Mouse (Mus musculus) monocyte, adult 5-6 weeks (primary cell): Measurements from ENCODE around the gene Pla2g12a. TPM values are rescaled to one million over a fixed set of nuclear protein-coding genes. Genes with fewer than 3 reads are reported as not detected.
A peak's percentile ranks its signal among the peaks of the same experiment; 100 is the strongest.

Experiments
- ATAC-seq: fragments of 153-309, 156-312 bp; replicated peaks from 2 replicates; pipeline ENCODE4 v1.8.0; 2017; ENCODE audit warnings: mild to moderate bottlenecking; ENCODE audit not compliant: low TSS enrichment, insufficient number of reproducible peaks, severe bottlenecking, poor library complexity, low FRiP score
- total RNA-seq: library from RNA; stranded (forward); fragments of 200-1000, 200-491, 200-594 nt; gene quantifications from 3 replicates; pipeline ENCODE4 v1.2.3, GENCODE M21; 2017

The Pla2g12a gene
- total RNA-seq, 1 experiment from 2014 or later: 1.3 TPM

DNA sequence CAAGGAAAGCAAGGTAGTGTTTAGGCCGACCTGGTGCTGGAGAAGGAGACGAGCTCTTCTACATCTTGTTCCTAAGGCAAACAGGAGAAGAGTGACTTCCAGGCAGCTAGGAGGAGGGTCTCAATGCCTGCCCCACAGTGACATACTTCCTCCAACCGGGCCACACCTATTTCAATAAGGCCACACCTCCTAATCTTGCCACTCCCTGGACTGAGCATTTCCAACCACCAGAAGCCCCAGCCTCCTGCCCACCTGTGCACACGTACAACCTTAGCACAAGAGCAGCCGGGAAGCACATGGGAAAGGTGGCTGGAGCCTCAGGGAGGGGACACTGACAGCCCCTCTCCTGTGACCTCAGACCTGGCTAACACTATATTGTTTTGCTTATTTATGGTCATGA, 13.6 kb downstream of the Pla2g12a start:
- ATAC-seq: no peak

DNA sequence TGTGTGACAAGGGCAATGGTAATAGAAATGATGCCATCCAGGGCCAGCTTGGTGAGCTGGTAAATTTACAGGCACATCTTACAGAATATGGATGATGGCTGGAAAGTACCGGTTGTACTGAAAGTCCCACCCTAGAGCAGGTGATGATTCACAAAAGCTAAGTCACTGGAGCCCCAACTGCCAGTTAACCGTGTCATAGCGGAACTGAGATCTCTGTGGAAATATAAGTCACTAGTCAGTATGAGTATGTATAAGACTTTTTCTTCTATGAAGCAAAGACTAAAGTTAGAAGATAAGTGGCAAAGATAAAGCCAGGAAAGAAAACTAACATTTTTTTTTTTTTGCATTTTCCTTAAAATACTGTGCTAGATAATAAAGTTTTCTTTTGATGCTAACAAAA, 14.7 kb downstream of the Pla2g12a start:
- ATAC-seq: no peak

DNA sequence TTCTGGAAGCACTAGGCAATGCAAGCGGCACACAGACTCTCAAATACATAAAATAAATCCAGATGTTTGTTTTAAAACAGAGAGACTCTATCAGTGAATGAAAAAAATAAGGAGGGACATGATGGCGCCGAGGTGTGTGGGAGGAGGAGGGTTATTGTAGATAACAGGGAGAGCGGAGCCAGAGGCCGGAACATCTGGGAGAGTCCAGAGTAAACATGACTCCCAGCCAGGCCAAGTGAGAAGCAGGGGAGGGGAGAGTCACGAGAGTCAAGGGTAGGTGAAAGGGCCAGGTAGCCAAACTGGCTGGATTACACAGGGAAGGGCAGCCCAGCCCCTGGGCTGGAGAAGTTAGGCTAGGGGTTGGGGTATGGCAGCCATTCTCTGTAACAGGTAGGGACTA, 18.2 kb downstream of the Pla2g12a start:
- no peak for ATAC-seq

DNA sequence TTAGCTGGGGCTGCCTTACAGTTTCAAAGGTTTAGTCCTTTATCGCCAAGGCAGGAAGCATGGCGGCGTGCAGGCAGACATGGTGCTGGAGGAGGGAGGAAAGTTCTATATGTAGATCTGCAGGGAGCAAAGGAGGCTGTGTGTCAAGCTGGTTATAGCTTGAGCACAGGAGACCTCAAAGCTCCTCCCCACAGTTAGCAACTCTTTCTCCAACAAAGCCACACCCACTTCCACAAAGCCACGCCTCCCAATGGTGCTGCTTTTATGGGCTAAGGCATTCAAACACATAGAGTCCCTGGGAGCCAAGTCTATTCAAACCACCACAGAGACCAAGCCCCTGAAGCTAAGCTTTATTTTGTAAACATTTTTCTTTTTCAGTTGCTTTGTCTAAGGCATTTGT, 20.5 kb downstream of the Pla2g12a start:
- ATAC-seq: no peak

DNA sequence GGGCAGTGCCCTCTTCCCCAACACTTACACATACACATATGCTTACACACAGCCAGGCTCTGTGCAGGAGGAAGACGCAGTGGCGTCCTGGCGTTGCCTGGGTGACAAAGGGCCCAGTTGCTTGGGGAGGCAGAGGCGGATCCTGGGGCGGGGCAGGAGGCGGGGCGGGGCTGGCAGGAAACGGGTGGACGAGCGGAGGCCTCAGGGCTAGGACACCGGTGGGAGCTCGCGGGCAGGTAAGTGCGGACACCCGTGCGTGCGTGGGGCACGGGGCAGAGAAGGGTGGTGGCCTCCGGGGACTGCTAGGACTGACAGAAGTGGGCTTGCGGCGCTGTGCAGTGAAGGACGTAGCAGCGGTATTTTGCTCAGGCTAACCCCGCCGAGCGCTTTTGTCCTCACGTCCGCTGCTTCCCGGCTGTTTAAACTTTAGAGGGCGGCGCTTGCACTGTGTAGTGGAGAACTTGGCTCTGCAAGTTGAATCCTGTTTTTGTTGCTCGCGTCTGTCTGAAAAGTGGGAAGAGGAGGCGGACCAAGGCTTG, 22.9 kb downstream of the Pla2g12a start, which contains the start of gene Casp6:
TSS of gene Casp6 (plus strand) at position 155 of the 539 bp plus-strand sequence.
- peak; percentile 90 for ATAC-seq

DNA sequence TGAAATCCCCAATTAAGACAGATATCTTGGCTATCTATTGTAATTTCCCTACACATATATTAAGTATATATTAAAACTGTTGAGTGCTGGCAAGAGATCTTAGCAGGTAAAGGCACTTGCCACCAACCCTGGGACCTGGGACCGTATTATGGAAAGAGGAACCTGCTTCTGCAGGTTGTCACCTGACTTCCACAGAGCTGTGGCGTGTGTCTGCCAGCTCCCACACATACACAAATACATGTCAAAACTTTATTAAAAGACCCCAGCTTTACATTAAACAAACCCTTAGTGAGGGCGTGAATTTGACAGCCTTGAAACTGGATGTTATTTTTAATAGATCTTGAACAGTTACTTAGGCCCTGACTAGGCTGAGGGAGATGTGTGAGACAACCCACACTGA, 25.0 kb downstream of the Pla2g12a start:
- ATAC-seq: no peak

DNA sequence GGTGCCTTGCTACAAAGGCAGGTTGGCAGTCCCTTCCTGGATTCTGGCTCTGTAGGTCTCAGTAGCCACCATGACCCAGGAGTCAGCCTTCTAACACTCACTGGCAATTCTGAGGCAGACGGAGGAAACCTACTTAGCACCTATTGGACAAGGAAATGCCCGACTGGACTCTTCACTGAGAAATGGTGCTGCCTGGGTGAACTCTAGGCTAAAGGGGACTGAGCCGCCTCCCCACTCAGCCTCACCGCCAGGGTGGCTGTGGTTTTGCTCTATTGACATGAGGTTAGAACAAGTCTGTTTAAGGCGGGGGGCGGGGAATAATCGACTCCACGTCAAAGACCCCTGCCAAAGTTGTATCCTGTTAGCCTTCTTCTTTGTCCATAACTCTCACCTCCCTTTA, 25.5 kb downstream of the Pla2g12a start:
- ATAC-seq: no peak

DNA sequence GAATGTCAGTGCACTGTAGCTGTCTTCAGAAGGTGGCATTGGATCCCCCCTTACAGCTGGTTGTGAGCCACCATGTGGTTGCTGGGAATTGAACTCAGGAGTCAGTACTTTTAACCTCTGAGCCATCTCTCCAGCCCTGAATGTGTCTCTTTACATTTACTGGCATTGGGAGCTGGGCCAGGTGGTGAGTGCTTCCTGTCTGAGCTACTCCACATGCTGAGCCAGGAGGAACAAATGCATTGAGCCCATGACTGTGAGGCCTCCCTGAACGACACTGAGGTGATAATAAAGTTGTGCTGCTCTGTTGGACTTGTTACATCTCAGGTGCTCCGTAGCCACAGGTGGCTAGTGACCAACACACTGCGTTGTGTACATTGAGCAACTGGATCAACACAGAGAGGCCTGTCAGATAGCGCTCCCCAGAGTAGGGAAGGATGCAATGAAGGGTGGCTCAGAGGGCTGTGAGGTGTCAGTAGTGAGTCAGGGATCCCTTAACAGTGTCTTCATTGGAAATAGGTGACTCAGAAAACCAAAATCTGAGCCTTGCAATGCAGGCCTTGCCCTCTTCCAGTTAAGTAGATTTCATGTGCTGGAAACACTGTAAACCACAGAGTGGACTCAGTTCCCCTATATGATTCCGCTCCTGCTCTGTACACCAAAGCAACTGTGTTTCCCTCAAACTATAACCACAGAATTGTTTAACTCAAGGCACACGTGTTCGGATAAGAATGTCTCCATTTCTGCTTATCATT, 26.2 kb downstream of the Pla2g12a start:
- ATAC-seq: peak; percentile 41; the same call in 1 of the 2 replicates

DNA sequence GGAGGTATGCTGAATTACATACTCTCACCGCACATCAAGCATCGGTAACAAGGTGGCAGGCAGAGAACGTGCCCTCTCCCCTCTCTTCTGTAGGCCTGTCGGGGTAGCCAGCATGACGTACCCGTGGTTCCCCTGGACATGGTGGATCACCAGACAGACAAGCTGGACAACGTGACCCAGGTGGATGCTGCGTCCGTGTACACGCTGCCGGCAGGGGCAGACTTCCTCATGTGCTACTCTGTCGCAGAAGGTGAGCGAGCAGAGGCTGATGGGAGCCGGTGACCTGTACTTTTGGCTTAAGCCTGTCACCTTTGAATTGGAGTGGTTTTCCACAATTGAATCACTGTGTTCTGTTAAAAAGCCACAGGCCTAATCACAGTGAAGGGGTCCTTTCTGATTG, 33.6 kb downstream of the Pla2g12a start:
- no peak for ATAC-seq

DNA sequence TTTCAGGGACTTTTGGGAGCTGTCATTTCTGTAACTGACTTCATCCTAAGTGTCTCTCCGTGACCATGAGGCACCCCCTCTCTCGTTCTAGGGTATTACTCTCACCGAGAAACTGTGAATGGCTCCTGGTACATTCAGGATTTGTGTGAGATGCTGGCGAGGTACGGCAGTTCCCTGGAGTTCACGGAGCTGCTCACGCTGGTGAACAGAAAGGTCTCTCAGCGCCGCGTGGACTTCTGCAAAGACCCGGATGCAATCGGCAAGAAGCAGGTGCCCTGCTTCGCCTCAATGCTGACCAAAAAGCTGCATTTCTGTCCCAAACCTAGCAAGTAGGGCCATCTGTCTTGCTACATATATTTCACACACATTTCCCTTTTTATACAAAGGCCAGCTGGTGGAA, 34.8 kb downstream of the Pla2g12a start:
- no peak for ATAC-seq

DNA sequence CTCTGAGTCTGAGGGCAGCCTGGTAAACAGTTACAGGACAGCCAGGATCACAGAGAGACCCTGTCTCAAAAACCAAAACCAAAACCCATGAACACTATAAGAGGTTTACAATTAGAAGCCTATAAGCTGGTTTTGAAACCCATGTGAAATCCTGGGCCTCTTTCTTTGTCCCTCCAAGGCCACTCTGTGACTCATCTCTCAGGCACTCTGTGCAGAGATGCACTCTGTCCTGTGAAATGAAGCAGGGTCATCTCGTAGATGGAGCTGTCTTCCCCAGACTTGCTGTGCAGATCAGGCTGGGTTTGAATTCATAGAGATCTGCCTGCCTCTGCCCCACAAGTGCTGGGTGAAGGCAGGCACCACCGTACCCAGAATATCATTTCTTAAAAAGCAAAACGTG, 39.0 kb downstream of the Pla2g12a start:
- ATAC-seq: no peak

DNA sequence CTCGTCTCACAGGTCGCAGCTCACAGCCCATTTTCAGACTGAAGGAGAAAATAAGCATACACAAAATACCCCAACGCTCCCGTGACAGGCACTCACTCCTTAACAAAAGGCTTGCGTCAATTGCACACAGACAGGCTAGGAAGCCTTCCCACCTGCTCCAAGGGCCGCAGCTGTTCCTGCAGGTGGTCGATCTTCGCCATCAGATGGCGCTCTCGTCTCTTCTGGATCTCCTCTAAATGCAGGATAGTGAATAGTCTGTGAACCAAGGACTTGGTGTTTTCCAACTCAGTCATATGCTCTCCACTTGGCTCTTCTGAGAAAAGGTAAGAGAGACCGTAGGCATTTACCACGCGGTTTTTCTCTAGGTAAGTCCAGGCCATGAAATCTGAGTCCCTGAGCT, 40.0 kb downstream of the Pla2g12a start:
- peak; percentile 63; the same call in 1 of the 2 replicates for ATAC-seq

DNA sequence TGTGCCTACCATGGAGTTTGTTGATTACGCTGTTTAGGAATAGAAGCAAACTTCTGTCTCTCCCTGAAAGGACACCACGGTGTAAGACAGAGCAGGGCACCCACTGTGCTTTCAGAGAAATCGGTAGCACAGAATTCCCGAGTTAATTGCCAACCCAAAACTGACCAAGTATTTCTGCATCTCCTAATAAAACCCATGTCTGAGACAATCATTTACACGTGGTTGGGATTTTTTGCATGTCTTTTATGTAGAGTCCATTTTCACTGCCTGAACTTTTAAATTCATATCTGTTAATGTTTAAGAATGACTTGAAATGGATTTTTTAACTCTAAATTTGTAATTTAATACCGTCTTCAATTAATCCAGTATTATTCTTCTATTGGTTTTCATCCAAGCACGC, 45.2 kb downstream of the Pla2g12a start:
- no peak for ATAC-seq

DNA sequence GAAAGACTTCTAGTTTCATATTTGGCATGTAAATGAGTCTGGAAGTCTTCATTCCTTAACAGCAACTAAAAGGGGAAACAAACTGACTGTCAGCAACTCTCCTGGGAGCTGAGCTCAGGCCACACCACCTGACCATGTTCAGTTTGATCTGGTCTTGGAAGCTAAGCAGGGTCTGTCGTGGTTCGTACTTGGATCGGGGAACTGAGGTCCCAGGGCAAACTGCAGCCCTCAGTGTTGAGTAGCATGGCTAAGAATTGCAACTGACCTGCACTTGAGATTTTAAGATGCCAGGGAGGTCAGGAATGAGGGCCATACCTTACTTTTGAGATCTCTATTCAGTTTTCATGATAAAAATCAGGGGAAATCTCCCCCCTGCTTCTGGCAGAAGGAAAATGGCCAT, 47.5 kb downstream of the Pla2g12a start:
- ATAC-seq: no peak

DNA sequence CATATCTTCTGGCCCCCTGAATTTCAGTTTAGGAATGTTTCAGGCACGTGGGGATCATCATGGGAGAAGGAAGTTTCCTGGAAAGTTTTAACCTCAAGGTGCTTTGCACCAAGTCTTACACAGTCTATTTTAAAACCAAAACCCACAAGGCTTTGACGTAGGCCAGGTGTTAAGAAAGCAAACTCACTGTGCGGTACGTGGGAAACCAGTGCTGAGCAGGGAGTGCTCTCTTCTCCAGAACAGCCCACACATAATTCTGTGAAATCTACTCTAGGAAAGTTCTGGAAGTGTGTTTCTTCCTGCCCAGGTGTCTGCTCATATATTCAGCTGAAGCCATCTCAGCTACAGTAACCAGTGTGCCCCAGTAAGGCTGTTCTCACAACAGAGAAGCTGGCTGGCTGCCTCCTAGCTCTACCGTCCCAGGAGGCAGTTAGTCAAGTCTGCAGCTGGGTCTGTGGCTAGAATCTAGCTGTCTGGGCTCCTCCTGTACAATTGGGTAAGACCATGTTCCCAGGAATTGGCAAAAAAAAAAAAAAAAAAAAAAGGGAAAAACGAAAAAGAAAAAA, 51.9 kb downstream of the Pla2g12a start:
- no peak for ATAC-seq

DNA sequence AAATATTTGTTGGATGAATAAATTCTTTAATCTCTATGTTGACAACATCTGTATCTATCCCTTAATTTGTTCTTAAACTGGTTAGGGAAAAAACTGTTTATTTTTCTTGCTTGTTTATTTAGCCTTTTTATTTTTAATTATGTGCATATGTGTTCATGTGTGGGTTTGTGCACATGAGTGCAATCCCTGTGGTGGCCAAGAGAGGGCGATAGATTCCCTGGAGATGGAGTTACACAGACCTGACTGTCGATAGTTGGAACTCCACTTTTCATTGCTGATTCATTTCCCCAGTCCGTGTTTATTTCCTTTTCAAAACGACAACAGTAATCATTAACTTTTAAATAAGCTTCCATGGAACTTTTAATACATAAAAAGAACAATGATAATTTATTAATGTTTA, 54.0 kb downstream of the Pla2g12a start:
- no peak for ATAC-seq

DNA sequence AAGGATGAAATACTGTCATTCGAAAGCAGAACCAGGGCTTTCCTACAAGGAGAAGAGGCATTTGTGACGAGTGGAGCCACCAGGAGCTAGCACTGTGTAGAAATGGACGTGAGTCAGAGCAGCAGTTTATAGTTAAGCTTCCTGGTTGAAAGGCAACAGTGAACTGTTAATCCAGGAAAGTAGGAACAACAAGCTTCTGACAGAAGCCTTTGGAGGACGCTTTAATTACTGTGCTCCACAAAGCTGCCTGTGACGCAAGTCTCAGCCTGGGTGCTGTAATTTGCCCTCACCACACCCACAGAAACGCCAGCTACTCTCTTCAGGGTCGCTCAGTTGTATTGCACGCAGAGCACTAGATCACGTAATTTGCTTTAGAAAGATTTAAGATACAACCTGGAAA, 58.2 kb downstream of the Pla2g12a start:
- peak; percentile 46 for ATAC-seq

DNA sequence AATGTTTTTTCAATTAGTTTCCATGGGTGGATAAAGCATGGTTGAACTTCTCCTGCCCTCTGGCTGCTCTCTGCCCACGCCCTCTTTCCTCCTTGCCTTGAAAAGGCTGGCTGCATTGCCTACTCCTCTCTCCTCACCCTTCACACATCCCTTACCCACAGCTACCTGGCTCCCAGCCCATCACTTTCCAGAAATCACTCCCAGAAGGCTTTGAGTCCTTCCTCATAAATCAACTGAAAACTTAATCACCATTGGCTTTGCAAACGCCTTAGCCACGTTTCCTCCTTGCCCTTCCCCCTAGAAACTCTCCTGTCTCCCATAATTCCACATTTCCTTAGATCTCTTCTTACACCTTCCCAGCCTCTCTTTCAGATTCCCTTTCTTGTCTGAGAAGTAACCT, 59.4 kb downstream of the Pla2g12a start:
- no peak for ATAC-seq

DNA sequence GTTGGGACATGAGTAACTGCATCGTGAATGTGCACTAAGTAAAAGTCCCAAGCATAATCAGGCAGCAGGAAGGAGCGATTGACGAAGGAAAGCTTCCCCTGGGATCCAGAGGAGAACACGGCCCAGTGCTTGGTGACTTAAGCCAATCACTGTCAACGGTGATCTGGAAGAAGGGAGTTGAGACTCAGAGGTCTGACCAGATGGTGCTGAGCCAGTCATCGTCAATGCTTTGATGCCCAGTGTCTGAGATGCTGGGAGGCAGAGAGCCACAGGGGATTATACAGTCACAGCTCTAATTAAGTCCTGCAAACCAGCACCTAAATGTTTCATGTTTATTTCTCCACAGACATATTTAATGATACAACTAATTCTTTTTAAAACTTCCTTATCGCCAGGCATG, 60.7 kb downstream of the Pla2g12a start:
- ATAC-seq: no peak

DNA sequence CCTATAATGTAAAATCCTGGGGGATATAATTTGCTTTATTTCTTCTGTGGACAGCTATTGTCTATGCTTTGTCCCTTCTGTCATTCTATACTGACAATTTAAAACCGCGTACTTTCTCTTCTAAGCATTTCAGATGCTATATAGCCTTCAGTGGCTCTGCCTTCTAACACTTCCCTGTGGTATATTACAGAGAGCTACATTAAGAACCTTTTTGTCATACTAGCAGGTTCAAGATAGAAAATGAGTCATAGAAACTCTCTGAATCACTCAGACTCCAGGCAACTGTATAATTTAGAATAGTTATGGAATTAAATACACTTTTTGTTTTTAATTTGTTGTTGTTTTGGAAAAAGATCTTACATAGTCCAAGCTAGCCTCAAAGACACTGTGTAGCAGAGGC, 62.4 kb downstream of the Pla2g12a start:
- ATAC-seq: no peak
